Mouse (Mus musculus): ENCODE data around the gene Car11.

Gene Car11

GRCm38 (mm10) chr7:45689800-45690199 is 9.8 kb upstream of the Car11 start:
- DNase-seq (ENCODE audit: low read depth, low spot score) = no peak

- no peak for DNase-seq (ENCODE audit: low read depth, low spot score)
Measured at GRCm38 (mm10) chr7:45692364-45692763, 7.3 kb upstream of the Car11 start.

- DNase-seq (ENCODE audit: low read depth, low spot score) = no peak
Measured at GRCm38 (mm10) chr7:45693921-45694591, 5.6 kb upstream of the Car11 start, which contains the start of gene Sec1. Gene Sec1 (minus strand): TSS chr7:45694402.

GRCm38 (mm10) chr7:45695098-45695497 is 4.5 kb upstream of the Car11 start:
- DNase-seq (ENCODE audit: low read depth, low spot score) = peak; percentile 55

GRCm38 (mm10) chr7:45697894-45698293 is 1.7 kb upstream of the Car11 start:
- no peak for DNase-seq (ENCODE audit: low read depth, low spot score)

GRCm38 (mm10) chr7:45700301-45701015 is 815 bp downstream of the Car11 start:
- peak; percentile 77 for DNase-seq (ENCODE audit: low read depth, low spot score)

- DNase-seq (ENCODE audit: low read depth, low spot score) = no peak
Measured at GRCm38 (mm10) chr7:45701072-45701471, 1.4 kb downstream of the Car11 start.

GRCm38 (mm10) chr7:45701607-45702006 is 2.0 kb downstream of the Car11 start:
- DNase-seq (ENCODE audit: low read depth, low spot score) = no peak

GRCm38 (mm10) chr7:45702316-45702715 is 2.7 kb downstream of the Car11 start:
- DNase-seq (ENCODE audit: low read depth, low spot score) = no peak

GRCm38 (mm10) chr7:45702809-45703520 is 3.3 kb downstream of the Car11 start:
- DNase-seq (ENCODE audit: low read depth, low spot score) = no peak

- no peak for DNase-seq (ENCODE audit: low read depth, low spot score)
Measured at GRCm38 (mm10) chr7:45703521-45704033, 3.9 kb downstream of the Car11 start.

- peak; percentile 88 for DNase-seq (ENCODE audit: low read depth, low spot score)
Measured at GRCm38 (mm10) chr7:45704046-45704559, 4.5 kb downstream of the Car11 start.

- peak; percentile 100 for DNase-seq (ENCODE audit: low read depth, low spot score)
Measured at GRCm38 (mm10) chr7:45704730-45705442, 5.2 kb downstream of the Car11 start, which contains the start of gene Dbp. Gene Dbp (plus strand): TSS chr7:45705088.

GRCm38 (mm10) chr7:45705443-45705864 is 5.8 kb downstream of the Car11 start:
- DNase-seq (ENCODE audit: low read depth, low spot score) = no peak

- DNase-seq (ENCODE audit: low read depth, low spot score) = no peak
Measured at GRCm38 (mm10) chr7:45705873-45706281, 6.2 kb downstream of the Car11 start.

GRCm38 (mm10) chr7:45706721-45707241 is 7.1 kb downstream of the Car11 start:
- peak; percentile 73 for DNase-seq (ENCODE audit: low read depth, low spot score)

- peak; percentile 90 for DNase-seq (ENCODE audit: low read depth, low spot score)
Measured at GRCm38 (mm10) chr7:45707375-45707967, 7.8 kb downstream of the Car11 start.

GRCm38 (mm10) chr7:45708221-45708761 is 8.6 kb downstream of the Car11 start:
- no peak for DNase-seq (ENCODE audit: low read depth, low spot score)

GRCm38 (mm10) chr7:45709036-45709435 is 9.4 kb downstream of the Car11 start:
- DNase-seq (ENCODE audit: low read depth, low spot score) = no peak

- DNase-seq (ENCODE audit: low read depth, low spot score) = no peak
Measured at GRCm38 (mm10) chr7:45709677-45710355, 10.2 kb downstream of the Car11 start.

Measured in forelimb bud, embryonic 11.5 days (tissue).